Mouse (Mus musculus) MEL (cell line): ENCODE measurements around the gene Gm21985. TPM values are rescaled to one million over a fixed set of nuclear protein-coding genes. Genes with fewer than 3 reads are reported as not detected.
A peak's percentile ranks its signal among the peaks of the same experiment; 100 is the strongest.

Experiments used
- DNase-seq: peaks from one replicate; pipeline ENCODE4 v3.0.0; 2011; ENCODE audit warnings: low read depth, low spot score
- H3K27ac ChIP-seq: 2 replicates; pipeline ENCODE4 v1.5.1; 2012; ENCODE audit warnings: low read depth, mild to moderate bottlenecking, control low read depth, low read length, moderate library complexity; ENCODE audit not compliant: control insufficient read depth
- H3K27me3 ChIP-seq, 2 experiments: fragments of 150-350 bp in 1 of 2; sonication (generic) in 1 of 2; 2 replicates each; pipeline ENCODE4 v1.6.1; 2012; ENCODE audit warnings: low read length in 2 of 2, mild to moderate bottlenecking in 2 of 2, improper control_type of control experiment in 1 of 2, moderate library complexity in 1 of 2; ENCODE audit not compliant: insufficient read depth in 2 of 2, control insufficient read depth in 1 of 2
- H3K36me3 ChIP-seq, 2 experiments: 2 replicates each; pipeline ENCODE4 v1.6.1; 2012 to 2014; ENCODE audit warnings: low read length in 2 of 2, improper control_type of control experiment in 1 of 2, inconsistent platforms in 1 of 2, mild to moderate bottlenecking in 1 of 2; ENCODE audit not compliant: insufficient read depth in 2 of 2, control insufficient read depth in 1 of 2
- H3K4me1 ChIP-seq, 2 experiments: fragments of 150-350 bp in 1 of 2; sonication (generic) in 1 of 2; 2 replicates each; pipeline ENCODE4 v1.6.1; 2012; ENCODE audit warnings: low read length in 2 of 2, improper control_type of control experiment in 1 of 2, mild to moderate bottlenecking in 1 of 2; ENCODE audit not compliant: insufficient read depth in 2 of 2, control insufficient read depth in 1 of 2
- H3K4me3 ChIP-seq, 2 experiments: fragments of 150-350 bp in 1 of 2; sonication (generic) in 1 of 2; 2 replicates each; pipeline ENCODE4 v1.5.1; 2012; ENCODE audit warnings: low read depth in 2 of 2, low read length in 2 of 2, mild to moderate bottlenecking in 2 of 2, moderate library complexity in 2 of 2, control low read depth in 1 of 2, improper control_type of control experiment in 1 of 2; ENCODE audit not compliant: control insufficient read depth in 1 of 2, insufficient read depth in 1 of 2
- H3K79me2 ChIP-seq: 2 replicates; pipeline ENCODE4 v1.6.1; 2012; ENCODE audit warnings: mild to moderate bottlenecking, low read length, moderate library complexity; ENCODE audit not compliant: control insufficient read depth, poor library complexity, insufficient read depth
- H3K9ac ChIP-seq: 2 replicates; pipeline ENCODE4 v1.6.1; 2012; ENCODE audit warnings: low read depth, mild to moderate bottlenecking, control low read depth, low read length, moderate library complexity; ENCODE audit not compliant: control insufficient read depth, poor library complexity, severe bottlenecking
- H3K9me3 ChIP-seq: fragments of 150-350 bp; sonication (generic); replicated peaks from 2 replicates; pipeline ENCODE4 v1.6.1; 2012; ENCODE audit warnings: mild to moderate bottlenecking, low read length, improper control_type of control experiment, moderate library complexity; ENCODE audit not compliant: insufficient read depth
- BHLHE40 ChIP-seq: IDR thresholded peaks from 2 replicates; pipeline ENCODE4 v1.6.1; 2012; ENCODE audit warnings: low read depth, mild to moderate bottlenecking, inconsistent platforms, low read length, improper control_type of control experiment, borderline replicate concordance
- CHD1 ChIP-seq: IDR thresholded peaks from 2 replicates; pipeline ENCODE4 v1.6.1; 2012; ENCODE audit warnings: low read depth, mild to moderate bottlenecking, inconsistent platforms, low read length, improper control_type of control experiment
- CTCF ChIP-seq, 3 experiments: IDR thresholded peaks in 2 of 3; conservative IDR thresholded peaks in 1 of 3; 2 replicates each; pipeline ENCODE4 v1.5.1; 2011 to 2012; ENCODE audit warnings: low read length in 3 of 3, low read depth in 2 of 3, mild to moderate bottlenecking in 2 of 3, improper control_type of control experiment in 1 of 3, inconsistent platforms in 1 of 3, mixed read lengths in 1 of 3, moderate library complexity in 1 of 3; ENCODE audit not compliant: control insufficient read depth in 1 of 3, insufficient read depth in 1 of 3, poor library complexity in 1 of 3, severe bottlenecking in 1 of 3
- E2F4 ChIP-seq: IDR thresholded peaks from 2 replicates; pipeline ENCODE4 v1.6.1; 2011; ENCODE audit warnings: low read depth, low read length, improper control_type of control experiment, borderline replicate concordance
- ELF1 ChIP-seq: IDR thresholded peaks from 2 replicates; pipeline ENCODE4 v1.6.1; 2014; ENCODE audit warnings: low read depth, mild to moderate bottlenecking, inconsistent platforms, low read length, improper control_type of control experiment, moderate library complexity
- EP300 ChIP-seq, 2 experiments: IDR thresholded peaks; 2 replicates each; pipeline ENCODE4 v1.6.1; 2011; ENCODE audit warnings: improper control_type of control experiment in 2 of 2, low read length in 2 of 2, low read depth in 1 of 2, mild to moderate bottlenecking in 1 of 2
- ETS1 ChIP-seq: IDR thresholded peaks from 2 replicates; pipeline ENCODE4 v1.6.1; 2012; ENCODE audit warnings: low read depth, mild to moderate bottlenecking, inconsistent platforms, low read length, improper control_type of control experiment, moderate library complexity
- GABPA ChIP-seq: IDR thresholded peaks from 2 replicates; pipeline ENCODE4 v1.6.1; 2012; ENCODE audit warnings: low read depth, mild to moderate bottlenecking, inconsistent platforms, low read length, improper control_type of control experiment, moderate library complexity
- GATA1 ChIP-seq: IDR thresholded peaks from 2 replicates; pipeline ENCODE4 v1.6.1; 2011; ENCODE audit warnings: low read depth, low read length, improper control_type of control experiment
- JUND ChIP-seq: IDR thresholded peaks from 2 replicates; pipeline ENCODE4 v1.6.1; 2011; ENCODE audit warnings: low read depth, mild to moderate bottlenecking, improper control_type of control experiment, low read length
- KAT2A ChIP-seq: conservative IDR thresholded peaks from 2 replicates; pipeline ENCODE4 v1.6.1; 2012; ENCODE audit warnings: low read depth, low read length, improper control_type of control experiment, inconsistent platforms
- MAFK ChIP-seq: IDR thresholded peaks from 2 replicates; pipeline ENCODE4 v1.6.1; 2011; ENCODE audit warnings: low read depth, mild to moderate bottlenecking, low read length, improper control_type of control experiment, borderline replicate concordance
- MEF2A ChIP-seq: IDR thresholded peaks from 2 replicates; pipeline ENCODE4 v1.6.1; 2014; ENCODE audit warnings: low read depth, mild to moderate bottlenecking, inconsistent platforms, low read length, improper control_type of control experiment; ENCODE audit not compliant: poor library complexity, insufficient replicate concordance, severe bottlenecking; ENCODE audit errors: extremely low read depth
- MYB ChIP-seq: IDR thresholded peaks from 2 replicates; pipeline ENCODE4 v1.6.1; 2011; ENCODE audit warnings: mild to moderate bottlenecking, low read depth, low read length, improper control_type of control experiment
- NELFE ChIP-seq: IDR thresholded peaks from 2 replicates; pipeline ENCODE4 v1.6.1; 2011; ENCODE audit warnings: low read depth, low read length, improper control_type of control experiment
- NRF1 ChIP-seq: IDR thresholded peaks from 2 replicates; pipeline ENCODE4 v1.6.1; 2014; ENCODE audit warnings: low read depth, mild to moderate bottlenecking, inconsistent platforms, low read length, improper control_type of control experiment, moderate library complexity; ENCODE audit not compliant: poor library complexity, insufficient read depth, severe bottlenecking
- POLR2A ChIP-seq, 2 experiments: IDR thresholded peaks; 2 replicates each; pipeline ENCODE4 v1.6.1; 2011 to 2012; ENCODE audit warnings: low read length in 2 of 2, mild to moderate bottlenecking in 2 of 2, control low read depth in 1 of 2, improper control_type of control experiment in 1 of 2, low read depth in 1 of 2, moderate library complexity in 1 of 2; ENCODE audit not compliant: control insufficient read depth in 1 of 2, insufficient read depth in 1 of 2, poor library complexity in 1 of 2
- POLR2AphosphoS2 ChIP-seq: IDR thresholded peaks from 2 replicates; pipeline ENCODE4 v1.6.1; 2011; ENCODE audit warnings: low read length, improper control_type of control experiment
- SIN3A ChIP-seq: IDR thresholded peaks from 2 replicates; pipeline ENCODE4 v1.6.1; 2012; ENCODE audit warnings: low read length, improper control_type of control experiment, inconsistent platforms
- SMC3 ChIP-seq: IDR thresholded peaks from 2 replicates; pipeline ENCODE4 v1.6.1; 2011; ENCODE audit warnings: low read depth, low read length, improper control_type of control experiment
- TAL1 ChIP-seq: IDR thresholded peaks from 2 replicates; pipeline ENCODE4 v1.6.1; 2012; ENCODE audit warnings: mild to moderate bottlenecking, inconsistent platforms, low read length, moderate library complexity, mixed read lengths
- TCF12 ChIP-seq: IDR thresholded peaks from 2 replicates; pipeline ENCODE4 v1.6.1; 2014; ENCODE audit warnings: low read depth, mild to moderate bottlenecking, inconsistent platforms, low read length, improper control_type of control experiment, moderate library complexity
- USF1 ChIP-seq: IDR thresholded peaks from 2 replicates; pipeline ENCODE4 v1.6.1; 2014; ENCODE audit warnings: low read depth, mild to moderate bottlenecking, inconsistent platforms, low read length, improper control_type of control experiment, moderate library complexity
- polyA plus RNA-seq, 2 experiments: library from polyadenylated mRNA; stranded (reverse) in 1 of 2; unstranded in 1 of 2; fragments of >175 nt in 1 of 2; fragments of >200 nt in 1 of 2; gene quantifications; 2 replicates each; pipeline versions ENCODE4 v1.2.1 to v1.2.4; 2012; ENCODE audit warnings: low replicate concordance in 2 of 2, low read depth in 1 of 2; ENCODE audit not compliant: insufficient read length in 2 of 2, insufficient read depth in 1 of 2, missing spikeins in 1 of 2
- total RNA-seq: library from RNA; depleted of rRNA; stranded (reverse); fragments of 300-350 nt; gene quantifications from 2 replicates; pipeline ENCODE4 v1.2.3, GENCODE M21; 2012

Gm21985 gene
- total and polyA plus RNA-seq, 3 experiments: 0.04 TPM; not detected in 2

- H3K4me3 ChIP-seq: no peak overlapping the region
- H3K79me2 ChIP-seq: peaks cover 16% of the 10 kb centered on the region; the same call in 1 of the 2 replicates
- peaks cover 4 to 15% of the 10 kb centered on the region in 2 experiments; a peak in 3 of 4 replicates for H3K36me3 ChIP-seq
- TF ChIP-seq POLR2AphosphoS2: no peak
- TF ChIP-seq GATA1: no peak
- peak; percentile 37; the same call in 1 of the 2 replicates for TF ChIP-seq TCF12
- TF ChIP-seq MEF2A: no peak
- no peak for TF ChIP-seq NRF1
- no peak for TF ChIP-seq JUND
- TF ChIP-seq E2F4: no peak
- 0 out of 2 replicates have a peak, but pooled peaks have one; percentile 16 for TF ChIP-seq BHLHE40
- 0 out of 4 replicates have a peak, but pooled peaks of 1 of the 2 experiments have one; percentile 33 for TF ChIP-seq EP300 (IDR thresholded peaks at IDR 0.05; ENCODE audit: low read depth in 1 of 2, low read length in 2 of 2)
- 0 out of 2 replicates have a peak, but pooled peaks have one; percentile 19 for TF ChIP-seq USF1
- TF ChIP-seq SMC3: no peak
- no peak for TF ChIP-seq KAT2A
- TF ChIP-seq NELFE: no peak
- H3K4me1 ChIP-seq: peaks cover 13 to 19% of the 10 kb centered on the region in 2 experiments
- H3K9ac ChIP-seq: no peak overlapping the region
- H3K27me3 ChIP-seq: no peaks in the 10 kb centered on the region
- no peak for DNase-seq
- H3K9me3 ChIP-seq: no peaks in the 10 kb centered on the region
- no peak overlapping the region for H3K27ac ChIP-seq
Measured at GRCm38 (mm10) chr2:112272909-112273308, 6.8 kb downstream of the Gm21985 start.

- Histone ChIP-seq H3K79me2 (peaks cover 13% of the 10 kb centered on the region; the same call in 1 of the 2 replicates), H3K27me3 (no peaks in the 10 kb centered on the region), H3K27ac (no peak overlapping the region), H3K36me3 (peaks cover 4 to 12% of the 10 kb centered on the region in 2 experiments; a peak in 3 of 4 replicates), H3K9me3 (no peaks in the 10 kb centered on the region), H3K4me3 (no peak overlapping the region), H3K4me1 (peaks cover 10 to 17% of the 10 kb centered on the region in 2 experiments), H3K9ac (no peak overlapping the region)
- TF ChIP-seq ETS1 (no peak), BHLHE40 (no peak), POLR2AphosphoS2 (no peak), POLR2A (IDR thresholded peaks at IDR 0.05; ENCODE audit: control insufficient read depth in 1 of 2, insufficient read depth in 1 of 2, low read depth in 1 of 2, low read length in 2 of 2, poor library complexity in 1 of 2) (no peak), MYB (no peak), ELF1 (no peak), GABPA (no peak), TAL1 (no peak), CHD1 (no peak), USF1 (no peak), CTCF (IDR thresholded peaks at IDR 0.05 in 2 of 3, conservative IDR thresholded peaks at IDR 0.05 in 1 of 3; ENCODE audit: control insufficient read depth in 1 of 3, insufficient read depth in 1 of 3, low read depth in 2 of 3, low read length in 3 of 3, poor library complexity in 1 of 3, severe bottlenecking in 1 of 3) (no peak), MAFK (no peak), SIN3A (no peak), NRF1 (no peak), NELFE (no peak)
- no peak for DNase-seq
Measured at GRCm38 (mm10) chr2:112273474-112273873, 7.4 kb downstream of the Gm21985 start.
